Mouse (Mus musculus): ENCODE results near the gene Antxr2. TPM values are rescaled to one million over a fixed set of nuclear protein-coding genes. Genes with fewer than 3 reads are reported as not detected.

The Antxr2 gene
- total RNA-seq, 4 experiments from 2014 or later: 4.5 to 8.2 (median 6.0) TPM

DNA sequence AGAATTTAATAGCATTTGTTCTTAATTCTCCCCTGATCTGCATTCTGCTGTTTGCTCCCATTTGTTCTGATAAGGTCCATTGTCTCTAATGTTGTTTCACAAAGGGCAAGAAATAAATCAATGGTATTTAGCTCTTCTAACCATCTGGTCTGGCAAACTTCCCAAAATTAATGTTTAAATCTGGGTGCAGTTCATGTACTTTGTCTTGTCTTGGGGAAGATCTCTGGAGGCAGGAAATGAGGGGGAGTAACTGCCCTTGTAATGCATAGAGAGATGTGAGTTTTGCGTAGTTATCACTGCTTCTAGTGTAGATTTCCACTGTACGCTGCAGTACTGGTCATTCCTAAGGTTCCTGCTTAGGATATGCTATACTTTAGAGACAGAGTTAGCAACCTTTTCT is 193.5 kb downstream of the Antxr2 start:
- DNase-seq (ENCODE audit: low spot score in 2 of 2): no peak

DNA sequence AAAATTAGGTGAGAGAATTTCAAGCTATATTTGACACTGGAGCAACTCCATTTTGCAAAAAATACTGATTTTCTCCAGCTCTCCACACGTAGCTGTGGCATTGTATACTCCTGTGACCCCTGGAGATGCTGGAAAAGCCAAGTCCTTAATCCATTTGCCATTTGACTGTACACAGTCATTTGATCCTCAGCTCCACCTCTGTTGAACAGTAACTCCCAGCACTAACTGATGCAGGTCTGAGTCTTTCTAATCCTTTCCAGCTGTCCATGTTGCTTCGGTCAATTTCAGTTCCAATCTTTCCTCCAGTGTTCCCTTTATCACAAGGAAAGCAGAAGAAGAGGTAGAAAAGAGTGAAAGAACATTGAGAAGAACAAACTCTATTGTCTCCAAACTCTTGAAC is 195.4 kb downstream of the Antxr2 start:
- no peak for DNase-seq (ENCODE audit: low spot score in 2 of 2)

DNA sequence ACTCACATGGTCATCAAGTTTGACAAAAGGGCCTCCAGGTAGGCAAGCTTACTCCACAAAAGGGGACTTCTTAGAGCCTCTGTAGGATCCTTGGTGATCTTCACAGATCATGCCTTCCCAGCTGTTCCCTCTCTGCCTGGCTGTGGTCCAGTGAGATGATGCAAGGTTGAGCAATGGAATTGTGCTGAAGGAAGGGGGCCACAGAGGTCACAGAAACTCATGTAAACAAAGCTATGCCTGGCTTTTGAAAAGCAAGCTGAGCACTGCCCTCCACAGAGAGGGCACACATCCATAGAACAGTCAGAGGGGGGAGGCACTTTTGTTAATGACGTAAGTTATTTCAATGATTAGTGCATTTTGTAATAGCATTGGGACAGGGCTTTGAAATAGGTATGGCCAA is 196.1 kb downstream of the Antxr2 start:
- peak; percentile 56 to 68 for DNase-seq (ENCODE audit: low spot score in 2 of 2)

Other genes with a start within 250 kb of the Antxr2 start
- under 1 TPM; 0.47 to 0.90 (median 0.63) TPM for gene Prdm8, start 136.2 kb upstream of the Antxr2 start, total RNA-seq (2022)
- gene Fgf5, start 223.1 kb upstream of the Antxr2 start, total RNA-seq (2022): under 1 TPM; 0.11 to 0.56 (median 0.42) TPM

Data from gastrocnemius, adult 8-10 months (tissue).